ENCODE assay signal across 8 mouse cellular contexts in the genomic region with DNA sequence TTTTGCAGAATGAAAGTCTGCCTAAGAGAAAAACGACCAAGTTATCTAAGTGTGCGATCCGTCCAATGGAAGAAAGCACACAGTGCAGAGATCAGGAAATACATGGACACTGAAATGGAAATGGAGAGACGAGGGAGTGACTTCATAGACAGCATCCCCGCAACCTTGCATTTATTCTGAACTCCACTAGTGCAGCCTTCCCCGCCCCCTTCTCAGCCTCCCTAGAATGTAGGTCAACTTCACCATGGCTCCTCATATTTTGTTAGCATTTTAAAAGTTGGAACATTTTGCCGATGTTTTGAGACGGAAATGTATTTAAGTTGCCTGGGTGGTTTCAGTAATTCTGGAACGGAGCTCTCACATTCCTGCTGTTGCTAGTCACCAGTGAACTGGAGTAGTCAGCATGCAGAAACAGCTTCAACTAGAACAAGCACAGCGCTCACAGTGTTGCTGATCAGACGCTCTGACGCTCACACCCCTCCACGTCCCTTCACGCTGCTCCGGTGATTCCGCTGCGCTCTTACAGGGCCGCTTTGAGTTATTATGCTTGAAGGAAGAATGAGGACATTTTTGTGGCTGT.
DNase-seq lines count a peak whose midpoint lies in the region; ATAC-seq lines count a peak whose summit lies in the region.

No protein-coding gene starts in this region.

- no peaks in the 10 kb centered on the region for H3K9me3 ChIP-seq in heart, embryonic 12.5 days (replicated peaks)
- no peaks in the 10 kb centered on the region for H3K9me3 ChIP-seq in hindbrain, embryonic 13.5 days
- no peaks in the 10 kb centered on the region for H3K9me3 ChIP-seq in midbrain, embryonic 12.5 days

- no peak overlapping the region for H3K4me3 ChIP-seq in heart, embryonic 12.5 days
- no peak overlapping the region for H3K4me3 ChIP-seq in hindbrain, embryonic 13.5 days
- no peak overlapping the region for H3K4me3 ChIP-seq in midbrain, embryonic 12.5 days

- peak overlapping the region; percentile 99 for H3K27ac ChIP-seq in heart, embryonic 12.5 days (ENCODE audit: poor library complexity, severe bottlenecking)
- H3K27ac ChIP-seq in hindbrain, embryonic 13.5 days: peak overlapping the region; percentile 92
- H3K27ac ChIP-seq in midbrain, embryonic 12.5 days (replicated peaks): peak overlapping the region; percentile 87

- H3K27me3 ChIP-seq in heart, embryonic 12.5 days (replicated peaks): no peaks in the 10 kb centered on the region
- no peaks in the 10 kb centered on the region for H3K27me3 ChIP-seq in hindbrain, embryonic 13.5 days
- no peaks in the 10 kb centered on the region for H3K27me3 ChIP-seq in midbrain, embryonic 12.5 days

- no peak overlapping the region for H3K9ac ChIP-seq in heart, embryonic 12.5 days
- peak overlapping the region; percentile 56; the same call in 1 of the 2 replicates for H3K9ac ChIP-seq in hindbrain, embryonic 13.5 days
- H3K9ac ChIP-seq in midbrain, embryonic 12.5 days (replicated peaks): no peak overlapping the region

- WGBS in heart, embryonic 12.5 days: 58% methylated on average over 18 of the region's 18 CpGs
- 32% methylated on average over 18 of the region's 18 CpGs for WGBS in hindbrain, embryonic 13.5 days
- 51% methylated on average over 18 of the region's 18 CpGs for WGBS in midbrain, embryonic 12.5 days

- peak overlapping the region; percentile 65 for H3K4me2 ChIP-seq in heart, embryonic 12.5 days
- peak overlapping the region; percentile 34 for H3K4me2 ChIP-seq in hindbrain, embryonic 13.5 days
- H3K4me2 ChIP-seq in midbrain, embryonic 12.5 days (replicated peaks): peak overlapping the region; percentile 13; the same call in 1 of the 2 replicates

- no peak for ATAC-seq in heart, embryonic 12.5 days (ENCODE audit: insufficient number of reproducible peaks, low FRiP score)
- no peak for ATAC-seq in hindbrain, embryonic 13.5 days (ENCODE audit: low FRiP score)
- no peak for ATAC-seq in midbrain, embryonic 12.5 days (ENCODE audit: low FRiP score, low read depth)
- ATAC-seq in inflammation-experienced regulatory T-cells, adult 6 months: no peak

- intact Hi-C loops in heart, postnatal 36 days (cut with DNase I): loop anchor here (2.0 kb wide), 3 partner anchors 30 to 84 kb away; no protein-coding TSS in a partner anchor

- H3K36me3 ChIP-seq in heart, embryonic 12.5 days: no peaks in the 10 kb centered on the region
- H3K36me3 ChIP-seq in hindbrain, embryonic 13.5 days: no peaks in the 10 kb centered on the region
- no peaks in the 10 kb centered on the region for H3K36me3 ChIP-seq in midbrain, embryonic 12.5 days

- no peak for DNase-seq in heart, postnatal 36 days
- DNase-seq in ZHBTc4 (ENCODE audit: low read depth, low spot score): peak; percentile 13
- no peak for DNase-seq in ovary, postnatal 14 days (ENCODE audit: low spot score)
- DNase-seq in layer of hippocampus, adult 11-12 months (ENCODE audit: low spot score): no peak

- H3K4me1 ChIP-seq in heart, embryonic 12.5 days (replicated peaks): peaks cover 78% of the 10 kb centered on the region
- H3K4me1 ChIP-seq in hindbrain, embryonic 13.5 days (replicated peaks): peaks cover 74% of the 10 kb centered on the region
- H3K4me1 ChIP-seq in midbrain, embryonic 12.5 days: peaks cover 50% of the 10 kb centered on the region

Comparison
In these comparisons a context has a peak if more than half of its experiments do, and no peak if none do; other contexts are left out.
1. H3K4me2 ChIP-seq: peak in every context shown above with its lines; median percentile 65 in heart, embryonic 12.5 days; 34 in hindbrain, embryonic 13.5 days; 13 in midbrain, embryonic 12.5 days.